Mouse (Mus musculus): ENCODE measurements at regions not wholly inside any gene's neighbourhood (a gene's known extent, or its start where the extent isn't known, plus 50 kb on each side); places are given as distances from the start of the nearest gene placed in this dataset.

GRCm38 (mm10) chr6:103033919-103034318 is 461.0 kb upstream of the Cntn3 start:
- no peak for TF ChIP-seq CTCF (IDR thresholded peaks at IDR 0.05; ENCODE audit: extremely low read depth, insufficient read length, insufficient replicate concordance, low read depth, low read length)
- no peak for TF ChIP-seq POLR2A (IDR thresholded peaks at IDR 0.05; ENCODE audit: low read depth, low read length)
